Mouse (Mus musculus): ENCODE data around the gene Sorcs2. TPM values are rescaled to one million over a fixed set of nuclear protein-coding genes. Genes with fewer than 3 reads are reported as not detected.

Gene Sorcs2
- total RNA-seq, 1 experiment from 2014 or later: 1.4 TPM

DNA sequence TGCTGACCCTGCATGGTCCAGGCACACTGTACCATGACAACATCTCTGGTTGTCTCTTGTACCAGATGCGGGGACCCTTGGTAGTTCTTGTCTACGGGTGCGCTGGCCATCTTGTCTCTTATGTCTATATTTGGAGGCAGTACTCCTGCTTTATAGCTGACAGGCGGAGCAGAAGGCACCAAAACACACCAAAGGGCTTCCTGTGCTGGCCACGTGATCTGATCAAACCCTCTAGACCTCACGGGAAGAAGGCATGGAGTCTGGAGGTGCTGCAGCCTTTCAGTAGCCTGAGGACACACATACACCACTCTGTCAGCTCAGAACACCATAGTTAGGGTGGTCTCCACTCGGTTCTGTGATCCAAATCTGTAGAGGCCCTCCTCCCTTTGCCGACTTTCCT, 391.8 kb downstream of the Sorcs2 start:
- no peak for ATAC-seq (replicated peaks; ENCODE audit: insufficient number of reproducible peaks, low FRiP score, low TSS enrichment, poor library complexity, severe bottlenecking)

DNA sequence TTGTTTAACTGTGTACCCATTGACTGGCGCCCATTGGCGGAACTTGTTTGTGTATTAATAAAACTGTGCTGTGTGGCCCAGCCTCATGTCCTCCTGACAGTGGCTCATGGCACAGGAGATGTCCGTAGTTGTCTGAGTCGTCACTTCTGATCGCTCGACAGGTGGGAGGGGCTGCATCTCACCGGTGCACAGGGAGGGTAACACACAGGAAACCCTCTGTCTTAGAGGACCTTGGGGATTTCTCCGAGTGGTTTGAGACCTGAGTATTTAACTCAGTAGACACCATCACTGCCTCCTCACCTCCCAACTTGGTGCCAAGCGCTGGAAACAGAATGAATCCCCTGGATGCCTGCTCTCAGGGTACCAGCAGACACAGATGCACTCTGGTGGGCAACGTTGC, 394.1 kb downstream of the Sorcs2 start:
- no peak for ATAC-seq (replicated peaks; ENCODE audit: insufficient number of reproducible peaks, low FRiP score, low TSS enrichment, poor library complexity, severe bottlenecking)

DNA sequence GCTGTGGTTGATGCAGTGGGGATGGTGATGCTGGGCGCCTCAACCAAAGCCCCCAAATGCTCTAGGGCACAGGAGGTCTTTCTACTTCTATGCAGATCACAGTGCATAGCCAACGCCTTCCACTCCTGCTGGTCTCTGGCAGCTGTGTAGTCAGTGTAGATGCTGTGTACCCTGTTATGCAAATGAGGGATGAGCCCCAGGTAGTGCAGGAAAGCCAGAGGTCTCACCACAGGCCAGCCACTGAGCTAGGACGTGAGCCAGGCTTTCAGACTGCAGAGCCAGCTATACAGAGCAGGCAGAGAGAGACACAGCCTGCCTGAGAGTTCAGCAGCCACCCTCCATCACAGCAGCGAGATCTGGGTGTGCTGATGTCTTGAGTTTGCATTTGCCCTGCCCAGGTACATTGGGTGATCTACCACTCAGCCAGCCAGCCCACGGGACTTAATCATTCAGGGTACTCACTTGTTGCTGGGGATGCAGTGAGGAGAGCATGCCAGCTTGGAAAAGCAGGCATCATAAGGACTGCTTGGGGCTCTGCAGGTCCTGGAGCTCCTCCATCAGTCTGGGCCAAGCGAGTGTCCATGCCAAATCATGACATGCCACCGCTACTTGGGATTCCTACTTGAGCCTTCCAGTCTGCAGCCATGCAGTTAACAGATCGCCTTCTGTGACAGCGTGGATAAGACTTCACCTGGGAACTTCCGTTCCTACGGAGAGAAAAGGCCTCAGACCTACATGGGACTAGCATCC, 407.8 kb downstream of the Sorcs2 start:
- ATAC-seq (replicated peaks; ENCODE audit: insufficient number of reproducible peaks, low FRiP score, low TSS enrichment, poor library complexity, severe bottlenecking): no peak

DNA sequence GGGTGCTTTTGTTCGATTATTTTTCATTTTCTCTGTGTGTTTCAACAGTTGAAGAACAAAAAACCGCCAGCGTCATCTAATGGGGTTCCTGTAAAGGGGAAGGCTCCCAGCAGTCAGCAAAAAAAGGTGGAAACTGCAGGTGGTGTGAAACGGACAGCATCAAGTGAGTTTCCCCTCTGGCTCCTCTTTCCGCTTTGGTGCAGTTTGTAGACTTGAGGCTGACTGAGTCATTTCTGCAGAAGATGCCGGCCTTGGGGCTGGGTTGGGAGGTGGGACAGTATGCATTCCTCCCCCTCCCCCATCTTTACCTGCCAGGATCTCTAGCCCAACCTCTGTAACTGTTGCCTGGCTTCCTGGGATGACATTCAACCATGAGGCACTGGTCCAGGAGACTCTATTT, 408.4 kb downstream of the Sorcs2 start:
- no peak for ATAC-seq (replicated peaks; ENCODE audit: insufficient number of reproducible peaks, low FRiP score, low TSS enrichment, poor library complexity, severe bottlenecking)

DNA sequence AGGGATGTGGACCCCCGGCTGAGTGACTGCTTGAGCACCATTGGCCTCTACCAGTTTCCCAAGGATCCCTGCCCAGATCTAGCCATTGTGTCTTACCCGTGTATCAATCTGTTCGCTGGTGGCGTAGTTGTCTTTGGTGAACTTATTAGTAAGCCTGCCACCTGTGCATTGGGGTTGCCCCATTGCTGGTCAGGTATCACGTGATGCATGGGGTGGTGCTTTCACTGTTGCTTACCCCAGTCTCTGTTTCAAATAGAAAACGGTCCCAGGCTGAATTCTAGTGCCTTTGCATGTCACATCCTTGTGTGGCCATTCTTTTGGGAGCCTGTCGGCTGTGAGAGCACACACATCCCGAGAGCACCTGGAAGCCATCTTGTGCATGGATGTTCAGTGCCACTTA, 409.9 kb downstream of the Sorcs2 start:
- no peak for ATAC-seq (replicated peaks; ENCODE audit: insufficient number of reproducible peaks, low FRiP score, low TSS enrichment, poor library complexity, severe bottlenecking)

DNA sequence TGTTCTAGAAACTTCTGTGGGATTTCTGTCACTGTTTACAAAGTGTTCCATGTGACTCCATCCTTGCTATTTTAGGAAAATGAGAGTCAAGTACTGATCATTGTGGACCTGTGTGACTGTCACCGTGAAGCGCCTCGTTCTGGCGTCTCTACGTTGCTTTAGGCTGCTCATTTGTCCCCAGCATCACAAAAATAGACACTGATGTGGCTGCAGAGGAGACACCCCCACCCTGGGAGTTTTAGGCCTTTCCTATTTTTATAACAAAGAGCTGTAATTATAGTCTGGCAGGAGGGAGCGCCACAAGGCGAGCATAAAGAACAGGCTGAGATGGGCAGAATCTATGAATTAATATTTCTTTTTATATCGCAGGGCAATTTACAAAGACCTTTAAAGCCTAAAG, 412.3 kb downstream of the Sorcs2 start:
- no peak for ATAC-seq (replicated peaks; ENCODE audit: insufficient number of reproducible peaks, low FRiP score, low TSS enrichment, poor library complexity, severe bottlenecking)

DNA sequence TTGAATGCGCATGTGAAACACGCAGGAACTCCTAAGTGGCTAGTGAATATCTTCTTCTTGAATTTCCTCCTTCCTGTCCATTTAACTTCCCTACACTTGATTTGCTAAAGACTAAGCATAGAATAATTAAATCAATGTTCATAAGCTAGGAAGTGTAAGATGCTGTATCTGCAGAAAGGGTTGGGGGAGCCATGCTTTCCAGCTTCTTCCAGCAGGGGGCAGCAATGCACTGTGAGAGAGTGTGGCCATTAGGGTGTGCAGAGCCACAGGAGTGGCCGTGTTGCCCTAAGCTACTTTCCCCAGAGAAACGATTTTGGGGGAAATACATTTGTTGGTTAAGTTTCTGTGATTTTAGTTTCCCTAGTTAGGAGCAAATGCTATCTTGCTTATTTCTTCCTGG, 416.0 kb downstream of the Sorcs2 start:
- no peak for ATAC-seq (replicated peaks; ENCODE audit: insufficient number of reproducible peaks, low FRiP score, low TSS enrichment, poor library complexity, severe bottlenecking)

DNA sequence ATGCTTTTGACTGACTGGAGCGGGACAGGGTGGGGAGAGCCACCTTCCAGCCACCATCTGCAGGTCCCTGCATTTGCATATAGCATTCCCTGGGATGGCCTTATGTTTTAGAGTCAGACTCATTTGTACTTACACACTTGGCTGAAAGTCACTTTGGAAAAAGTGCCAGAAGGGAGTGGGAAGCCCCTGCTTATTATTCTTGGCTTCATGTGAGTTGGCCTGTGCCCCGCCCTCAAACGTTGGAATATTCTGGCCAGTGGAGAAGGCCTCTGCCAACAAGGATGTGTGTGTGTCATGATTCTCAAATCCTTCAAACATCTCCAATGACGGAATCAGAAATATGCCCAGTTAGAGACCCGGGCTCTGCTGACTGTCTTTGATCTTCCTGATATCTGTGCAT, 416.6 kb downstream of the Sorcs2 start:
- no peak for ATAC-seq (replicated peaks; ENCODE audit: insufficient number of reproducible peaks, low FRiP score, low TSS enrichment, poor library complexity, severe bottlenecking)

DNA sequence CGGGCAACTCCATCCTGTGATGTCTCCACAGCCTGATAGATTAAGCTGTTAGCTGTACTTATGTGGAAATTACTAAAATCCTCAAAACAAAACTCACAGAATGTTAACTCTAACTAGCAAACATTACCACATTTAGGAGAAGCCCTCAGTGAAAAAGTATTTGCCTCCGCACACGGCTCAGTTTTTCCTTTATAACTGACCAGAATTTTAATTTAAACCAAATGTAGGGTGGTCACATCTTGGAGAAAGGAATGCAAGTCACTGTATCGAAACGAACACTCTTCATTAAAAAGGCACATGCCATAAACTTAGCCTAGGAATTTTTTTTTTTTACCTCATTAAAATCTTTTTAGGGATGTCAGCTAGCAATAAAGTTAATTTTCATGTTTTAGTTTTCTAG, 417.4 kb downstream of the Sorcs2 start:
- no peak for ATAC-seq (replicated peaks; ENCODE audit: insufficient number of reproducible peaks, low FRiP score, low TSS enrichment, poor library complexity, severe bottlenecking)

DNA sequence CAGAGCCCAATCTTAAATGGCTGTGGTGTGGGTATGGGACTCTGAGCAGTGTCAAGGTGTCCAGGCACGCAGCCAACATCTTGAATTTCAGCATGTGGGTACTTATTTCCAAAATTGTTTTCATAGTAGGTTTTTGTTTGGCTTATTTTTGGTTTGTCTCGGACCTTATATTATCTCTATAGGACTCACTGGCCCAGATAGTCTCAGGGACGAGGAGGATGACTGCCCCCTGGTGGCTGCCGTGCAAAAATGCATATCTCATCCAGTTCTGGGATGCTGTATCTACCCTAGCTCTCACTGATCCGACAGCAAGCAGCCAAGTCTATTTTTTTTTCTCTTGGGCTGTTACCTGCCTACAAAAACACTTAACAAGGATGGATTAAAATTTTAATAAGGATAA, 422.3 kb downstream of the Sorcs2 start:
- ATAC-seq (replicated peaks; ENCODE audit: insufficient number of reproducible peaks, low FRiP score, low TSS enrichment, poor library complexity, severe bottlenecking): no peak

DNA sequence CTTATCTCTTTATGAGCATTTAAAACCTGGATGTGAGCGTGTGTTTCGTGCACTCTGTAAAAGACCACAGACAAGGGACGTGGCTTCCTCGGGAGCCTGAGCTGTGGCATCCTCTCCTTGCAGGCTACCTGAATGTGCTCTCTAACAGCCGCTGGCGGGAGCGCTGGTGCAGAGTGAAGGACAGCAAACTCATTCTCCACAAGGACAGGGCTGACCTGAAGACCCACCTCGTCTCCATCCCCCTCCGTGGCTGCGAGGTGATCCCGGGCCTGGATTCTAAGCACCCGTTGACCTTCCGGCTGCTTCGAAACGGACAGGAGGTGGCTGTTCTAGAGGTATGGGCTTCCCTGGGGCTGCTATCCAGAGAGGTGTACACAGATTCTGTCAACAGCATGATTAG, 423.7 kb downstream of the Sorcs2 start:
- ATAC-seq (replicated peaks; ENCODE audit: insufficient number of reproducible peaks, low FRiP score, low TSS enrichment, poor library complexity, severe bottlenecking): no peak

DNA sequence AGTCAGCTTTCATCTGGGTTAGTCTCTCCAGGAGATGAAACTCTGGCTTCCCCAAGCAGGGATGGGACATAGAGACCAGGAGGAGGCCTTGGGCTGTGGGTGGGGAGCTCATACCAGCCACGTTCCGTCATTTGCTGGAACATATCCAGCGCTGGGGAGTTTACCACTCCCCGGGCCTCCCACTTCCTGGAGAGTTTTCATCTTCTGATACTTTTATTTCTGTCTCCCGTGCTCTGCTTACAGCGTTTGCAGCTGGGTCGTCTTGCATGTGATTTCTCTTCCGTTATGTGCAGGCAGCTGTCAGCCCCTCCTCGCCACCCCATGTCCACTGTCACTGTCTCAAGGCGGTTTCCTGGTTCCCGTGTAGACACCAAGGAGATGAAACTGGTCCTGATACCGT, 424.1 kb downstream of the Sorcs2 start:
- ATAC-seq (replicated peaks; ENCODE audit: insufficient number of reproducible peaks, low FRiP score, low TSS enrichment, poor library complexity, severe bottlenecking): no peak

DNA sequence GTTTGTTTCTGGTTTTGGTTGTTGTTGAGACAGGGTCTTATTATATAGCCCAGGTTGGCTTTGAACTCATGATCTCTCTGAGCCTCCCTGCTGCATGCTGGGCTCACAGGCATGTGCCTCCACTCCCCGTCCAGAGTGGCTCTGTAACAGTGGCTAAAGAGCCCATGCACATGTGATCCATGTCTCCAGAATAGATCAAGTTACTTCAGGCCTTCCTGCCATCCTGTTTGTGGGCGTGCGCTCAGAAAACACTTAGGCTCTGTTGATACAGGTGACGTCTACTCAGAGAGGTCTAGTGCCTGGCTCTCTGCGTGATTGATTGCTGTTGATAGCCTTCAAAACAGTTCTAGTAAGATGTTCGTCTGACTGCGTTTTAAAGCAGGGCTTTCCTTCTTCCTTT, 425.2 kb downstream of the Sorcs2 start:
- no peak for ATAC-seq (replicated peaks; ENCODE audit: insufficient number of reproducible peaks, low FRiP score, low TSS enrichment, poor library complexity, severe bottlenecking)

DNA sequence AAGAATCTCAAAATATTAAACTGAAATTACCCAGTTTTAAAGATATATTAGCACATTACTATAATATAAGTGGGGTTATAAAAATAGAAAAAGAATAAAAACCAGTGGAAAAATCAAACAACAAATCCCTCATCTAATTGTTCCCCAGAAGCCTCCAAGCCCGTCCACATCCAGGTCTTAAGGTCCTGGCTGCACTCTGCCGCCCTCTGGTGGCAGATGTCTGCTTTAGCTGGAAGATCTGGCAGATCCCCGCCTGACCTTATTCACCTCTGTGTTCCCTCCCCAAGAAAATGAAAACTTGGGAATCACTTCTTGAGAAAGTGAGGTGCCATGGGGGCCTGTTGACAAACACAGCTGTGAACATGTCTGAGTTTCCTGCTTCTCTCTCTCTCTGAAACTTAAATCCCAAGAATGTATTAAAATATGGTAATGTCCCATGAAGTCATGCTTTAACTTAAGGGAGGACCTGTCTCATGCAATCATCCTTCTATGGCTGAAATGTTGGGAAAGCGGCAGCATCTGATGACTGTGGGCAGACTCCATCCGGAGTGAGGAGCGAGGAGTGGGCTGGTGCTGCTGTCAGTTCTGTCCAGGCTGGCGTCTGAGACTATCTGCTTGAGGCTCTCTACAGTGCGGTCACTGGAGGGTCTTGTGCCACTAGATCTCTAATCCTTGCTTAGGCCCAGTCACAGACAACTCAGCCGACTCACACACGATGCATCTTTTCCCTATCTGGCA, 425.9 kb downstream of the Sorcs2 start:
- ATAC-seq (replicated peaks; ENCODE audit: insufficient number of reproducible peaks, low FRiP score, low TSS enrichment, poor library complexity, severe bottlenecking): no peak

DNA sequence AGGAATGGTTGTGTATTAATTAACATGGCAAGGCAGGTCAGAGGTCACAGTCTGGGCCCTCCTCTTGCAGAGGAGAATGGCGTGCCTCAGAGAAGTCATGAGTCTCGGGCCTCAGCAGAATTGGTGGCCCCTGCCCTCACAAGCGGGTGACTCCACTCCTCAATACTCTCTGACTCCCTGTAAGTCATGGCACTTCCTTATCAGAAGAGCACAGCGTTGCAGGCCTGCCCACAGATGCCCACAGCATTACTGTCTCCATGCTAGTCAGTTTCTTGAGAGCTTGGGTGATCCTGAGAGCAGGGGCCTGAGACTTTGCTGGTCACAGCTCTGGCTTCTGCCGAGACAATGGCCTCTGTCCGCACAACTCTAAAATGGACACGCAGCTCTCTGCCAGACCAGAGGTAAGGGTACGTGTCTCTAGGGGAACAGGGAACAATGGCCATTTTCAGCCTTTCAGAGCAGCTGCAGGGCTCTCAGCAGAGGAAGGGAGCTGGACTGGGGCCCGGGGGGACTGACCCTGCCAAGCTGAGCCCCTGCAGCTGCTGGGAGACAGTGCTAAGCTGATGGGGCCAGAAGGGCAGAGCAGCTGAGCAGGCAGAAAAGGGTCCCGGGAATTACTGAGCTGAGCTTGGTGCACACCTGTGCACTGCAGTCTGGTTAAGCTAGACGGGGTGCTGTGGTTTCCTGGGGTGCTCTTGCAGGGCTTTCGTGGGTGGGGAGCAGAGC, 427.4 kb downstream of the Sorcs2 start:
- no peak for ATAC-seq (replicated peaks; ENCODE audit: insufficient number of reproducible peaks, low FRiP score, low TSS enrichment, poor library complexity, severe bottlenecking)

DNA sequence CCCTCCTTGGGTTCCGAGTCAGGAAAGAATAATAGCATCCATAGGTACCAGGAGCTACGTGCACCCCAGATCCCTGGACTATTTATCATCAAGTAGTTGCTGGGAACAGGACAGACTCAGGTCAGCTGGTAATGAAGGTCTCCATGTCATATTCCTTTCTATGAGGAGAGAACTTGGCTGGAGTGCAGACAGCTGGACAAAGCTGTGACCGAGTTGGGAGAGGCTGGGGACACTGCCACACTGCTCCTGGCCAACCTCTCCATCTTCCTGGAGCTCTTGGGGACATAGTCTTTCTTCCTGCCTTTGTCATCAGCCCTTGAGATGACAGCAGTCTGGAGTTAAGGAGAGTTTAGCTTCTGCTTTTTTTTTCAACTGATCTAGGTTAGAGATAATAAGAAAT, 428.1 kb downstream of the Sorcs2 start:
- no peak for ATAC-seq (replicated peaks; ENCODE audit: insufficient number of reproducible peaks, low FRiP score, low TSS enrichment, poor library complexity, severe bottlenecking)

Measured in monocyte, adult 5-6 weeks (primary cell).